Mouse (Mus musculus) right cerebral cortex, postnatal 4 days (tissue): ENCODE measurements at regions not wholly inside any gene's neighbourhood (a gene's known extent, or its start where the extent isn't known, plus 50 kb on each side); places are given as distances from the start of the nearest gene placed in this dataset.

ENCODE experiments used
- DNase-seq: peaks from one replicate; pipeline ENCODE4 v3.0.0-alpha.2; 2022

- DNase-seq = no peak
Measured at GRCm38 (mm10) chr15:36378640-36379039, 628.9 kb downstream of the Zfp706 start.

- no peak for DNase-seq
Measured at GRCm38 (mm10) chr15:36376551-36376950, 631.0 kb downstream of the Zfp706 start.

GRCm38 (mm10) chr15:36375549-36375885 is 632.1 kb downstream of the Zfp706 start:
- no peak for DNase-seq

- DNase-seq = peak; percentile 49
Measured at GRCm38 (mm10) chr15:36374732-36375548, 632.6 kb downstream of the Zfp706 start.

GRCm38 (mm10) chr15:36373900-36374611 is 633.5 kb downstream of the Zfp706 start:
- no peak for DNase-seq

GRCm38 (mm10) chr15:36373481-36373880 is 634.1 kb downstream of the Zfp706 start:
- DNase-seq = no peak

GRCm38 (mm10) chr15:36371382-36371781 is 636.2 kb downstream of the Zfp706 start:
- no peak for DNase-seq

GRCm38 (mm10) chr15:36370906-36371305 is 636.7 kb downstream of the Zfp706 start:
- no peak for DNase-seq

GRCm38 (mm10) chr15:36367296-36367695 is 640.3 kb downstream of the Zfp706 start:
- no peak for DNase-seq

GRCm38 (mm10) chr15:36364757-36365156 is 642.8 kb downstream of the Zfp706 start:
- DNase-seq = no peak

- no peak for DNase-seq
Measured at GRCm38 (mm10) chr15:36364062-36364461, 643.5 kb downstream of the Zfp706 start.

GRCm38 (mm10) chr15:36362911-36363565 is 644.5 kb downstream of the Zfp706 start:
- DNase-seq = no peak

GRCm38 (mm10) chr15:36361522-36362148 is 645.9 kb downstream of the Zfp706 start:
- DNase-seq = no peak

GRCm38 (mm10) chr15:36360694-36361521 is 646.7 kb downstream of the Zfp706 start:
- DNase-seq = no peak

- DNase-seq = no peak
Measured at GRCm38 (mm10) chr15:36355851-36356250, 651.7 kb downstream of the Zfp706 start.

- DNase-seq = no peak
Measured at GRCm38 (mm10) chr15:36354545-36354944, 653.0 kb downstream of the Zfp706 start.

GRCm38 (mm10) chr15:36353793-36354192 is 653.8 kb downstream of the Zfp706 start:
- DNase-seq = no peak

- no peak for DNase-seq
Measured at GRCm38 (mm10) chr15:36352929-36353328, 654.6 kb downstream of the Zfp706 start.

GRCm38 (mm10) chr15:36351693-36352092 is 655.9 kb downstream of the Zfp706 start:
- DNase-seq = no peak

- DNase-seq = no peak
Measured at GRCm38 (mm10) chr15:36348348-36348747, 659.2 kb downstream of the Zfp706 start.

- DNase-seq = no peak
Measured at GRCm38 (mm10) chr15:36347333-36347845, 660.2 kb downstream of the Zfp706 start.

GRCm38 (mm10) chr15:36346126-36346525 is 661.4 kb downstream of the Zfp706 start:
- no peak for DNase-seq
